Mouse (Mus musculus) embryonic facial prominence, embryonic 10.5 days (tissue): ENCODE results near the gene Timm23. TPM values are rescaled to one million over a fixed set of nuclear protein-coding genes. Genes with fewer than 3 reads are reported as not detected.
A peak's percentile ranks its signal among the peaks of the same experiment; 100 is the strongest.
"Not testable (repeated sequence)": the region's sequence is repeated elsewhere in the genome, so short reads cannot be mapped to it uniquely, and the experiment has no call there.

ENCODE experiments used
- DNase-seq: peaks from one replicate; pipeline ENCODE4 v3.0.0-alpha.2; 2017; ENCODE audit warnings: low spot score
- H3K27ac ChIP-seq: fragments of 300-500 bp; sonication (generic); replicated peaks from 2 replicates; pipeline ENCODE4 v1.5.1; 2016; ENCODE audit warnings: mild to moderate bottlenecking
- H3K27me3 ChIP-seq: fragments of 300-500 bp; sonication (generic); replicated peaks from 2 replicates; pipeline ENCODE4 v1.6.1; 2016; ENCODE audit warnings: low read depth, mild to moderate bottlenecking; ENCODE audit not compliant: poor library complexity, severe bottlenecking
- H3K36me3 ChIP-seq: fragments of 300-500 bp; sonication (generic); replicated peaks from 2 replicates; pipeline ENCODE4 v1.6.1; 2016; ENCODE audit warnings: mild to moderate bottlenecking, moderate library complexity
- H3K4me1 ChIP-seq: fragments of 300-500 bp; sonication (generic); 2 replicates; pipeline ENCODE4 v1.6.1; 2016
- H3K4me3 ChIP-seq: fragments of 300-500 bp; sonication (generic); 2 replicates; pipeline ENCODE4 v1.5.1; 2016; ENCODE audit warnings: mild to moderate bottlenecking, moderate library complexity
- H3K9me3 ChIP-seq: fragments of 300-500 bp; sonication (generic); 2 replicates; pipeline ENCODE4 v1.6.1; 2016; ENCODE audit warnings: mild to moderate bottlenecking
- WGBS: fragments of 180-500 bp; shearing (Covaris S2); methylation state at CpG from one replicate; pipeline ENCODE4 v1.1.7; 2016; 5-methylcytosine and 5-hydroxymethylcytosine counted together
- polyA plus RNA-seq: library from polyadenylated mRNA; unstranded; fragments of >200 nt; fragmentation: Nextera tagmentation; extraction: Ambion mirVana; gene quantifications from 2 replicates; pipeline ENCODE4 v1.2.1, GENCODE M21; 2016

Gene Timm23
- polyA plus RNA-seq, 1 experiment from 2014 or later, result 355 TPM

DNA sequence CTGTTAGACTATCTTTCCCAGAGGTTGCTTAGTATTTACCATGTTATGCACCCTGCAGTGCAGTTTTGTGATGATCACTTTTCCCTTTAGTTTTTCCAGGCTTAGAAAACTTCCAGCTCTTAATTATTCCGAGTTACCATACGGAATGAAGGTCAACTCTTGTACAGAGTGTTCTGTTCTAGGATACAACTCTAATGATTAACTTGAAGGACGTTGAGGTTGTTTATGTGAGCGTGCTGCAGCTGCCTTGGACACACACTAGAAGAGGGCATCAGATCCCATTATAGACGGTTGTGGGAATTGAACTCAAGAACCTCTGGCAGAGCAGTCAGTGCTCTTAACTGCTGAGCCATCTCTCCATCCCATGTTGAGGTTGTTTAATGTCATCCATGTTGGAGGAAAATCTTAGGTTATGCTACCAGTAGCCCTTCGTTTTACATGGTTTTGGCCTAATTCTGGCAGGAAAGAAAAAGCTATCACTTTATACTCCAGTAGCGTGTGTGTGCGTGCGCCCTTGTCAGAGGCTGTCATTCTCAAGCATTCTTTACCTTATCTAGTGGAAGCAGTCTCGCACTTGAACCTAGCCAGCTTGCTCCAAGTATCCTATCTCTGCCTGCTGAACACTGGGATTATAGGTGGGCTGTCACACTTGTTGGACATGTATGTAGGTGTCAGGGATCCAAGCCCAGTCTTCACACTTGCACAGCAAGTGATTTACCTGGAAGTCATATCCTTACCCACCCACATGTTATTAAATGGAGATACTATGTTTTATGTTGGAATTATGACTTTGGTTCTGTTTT lies 22.1 kb downstream of the Timm23 start:
- no peaks in the 10 kb centered on the region for H3K27me3 ChIP-seq
- WGBS, result 93% methylated on average over 10 of the region's 10 CpGs
- H3K9me3 ChIP-seq, result no peaks in the 10 kb centered on the region
- no peak overlapping the region for H3K27ac ChIP-seq
- no peak for DNase-seq
- no peaks in the 10 kb centered on the region for H3K4me1 ChIP-seq
- no peak overlapping the region for H3K4me3 ChIP-seq
- peaks cover 72% of the 10 kb centered on the region for H3K36me3 ChIP-seq

- H3K9me3 ChIP-seq, H3K4me1 ChIP-seq, DNase-seq, H3K27me3 ChIP-seq, H3K27ac ChIP-seq, H3K4me3 ChIP-seq: not testable (repeated sequence)
- peaks cover 69% of the 10 kb centered on the region for H3K36me3 ChIP-seq
- 86% methylated on average over 5 of the region's 5 CpGs for WGBS
Measured at GRCm38 (mm10) chr14:32176590-32176989, 25.1 kb downstream of the Timm23 start.

DNA sequence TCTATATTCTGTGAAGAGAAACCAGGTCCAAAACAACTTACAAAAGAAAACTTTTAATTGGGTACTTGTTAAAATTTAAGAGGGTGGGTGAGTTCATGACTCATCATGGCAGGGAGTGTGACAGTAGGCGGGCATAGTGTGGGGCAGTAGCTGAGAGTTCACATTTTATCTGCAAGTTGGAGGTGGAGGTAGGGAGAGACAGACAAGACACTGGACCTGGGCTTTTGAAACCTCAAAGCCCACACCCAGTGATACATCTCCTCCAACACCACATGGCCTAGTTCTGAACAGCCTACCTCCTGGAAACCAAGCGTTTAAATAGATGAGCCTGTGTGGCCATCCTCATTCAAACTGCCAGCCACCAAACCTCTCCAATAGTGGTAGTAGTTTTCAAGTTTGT lies 26.4 kb downstream of the Timm23 start:
- H3K27me3 ChIP-seq, result no peaks in the 10 kb centered on the region
- no peaks in the 10 kb centered on the region for H3K9me3 ChIP-seq
- WGBS, result 90% methylated on average over 2 of the region's 2 CpGs
- no peak overlapping the region for H3K4me3 ChIP-seq
- H3K4me1 ChIP-seq, result no peaks in the 10 kb centered on the region
- no peak for DNase-seq
- H3K36me3 ChIP-seq, result peaks cover 63% of the 10 kb centered on the region
- H3K27ac ChIP-seq, result no peak overlapping the region

DNA sequence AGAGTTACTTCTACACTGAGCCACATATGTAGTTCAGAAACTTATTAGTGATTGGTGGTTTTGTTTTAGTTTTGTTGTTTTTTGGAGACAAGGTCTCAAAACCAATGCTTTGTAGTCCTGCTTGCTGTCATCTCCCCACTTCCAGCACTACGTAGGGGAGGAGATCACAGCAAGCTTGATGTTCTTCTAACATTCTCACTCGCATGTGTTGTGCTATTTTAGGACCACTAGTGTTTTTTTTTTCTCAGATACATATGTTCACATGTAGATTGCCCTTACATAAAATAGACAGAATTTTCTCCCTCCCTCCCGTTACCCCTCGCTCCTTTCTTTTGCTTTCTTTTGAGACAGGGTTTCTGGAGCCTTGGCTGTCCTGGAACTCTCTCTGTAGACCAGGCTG lies 31.6 kb downstream of the Timm23 start:
- WGBS, result 89% methylated on average over 4 of the region's 4 CpGs

GRCm38 (mm10) chr14:32168653-32169231 lies 33.0 kb downstream of the Timm23 start:
- H3K4me1 ChIP-seq, result peaks cover 19% of the 10 kb centered on the region
- WGBS, result 81% methylated on average over 3 of the region's 3 CpGs
- DNase-seq, result no peak
- no peaks in the 10 kb centered on the region for H3K9me3 ChIP-seq
- no peak overlapping the region for H3K4me3 ChIP-seq
- no peak overlapping the region; the same call in 1 of the 2 replicates for H3K27ac ChIP-seq
- no peaks in the 10 kb centered on the region for H3K27me3 ChIP-seq
- peaks cover 25% of the 10 kb centered on the region for H3K36me3 ChIP-seq

More for the DNA sequence above, 31.6 kb downstream of the Timm23 start:
- no peaks in the 10 kb centered on the region for H3K9me3 ChIP-seq
- no peak for DNase-seq
- no peak overlapping the region for H3K4me3 ChIP-seq
- H3K4me1 ChIP-seq, result peaks cover 9% of the 10 kb centered on the region
- H3K27ac ChIP-seq, result no peak overlapping the region
- H3K27me3 ChIP-seq, result no peaks in the 10 kb centered on the region
- peaks cover 38% of the 10 kb centered on the region for H3K36me3 ChIP-seq

DNA sequence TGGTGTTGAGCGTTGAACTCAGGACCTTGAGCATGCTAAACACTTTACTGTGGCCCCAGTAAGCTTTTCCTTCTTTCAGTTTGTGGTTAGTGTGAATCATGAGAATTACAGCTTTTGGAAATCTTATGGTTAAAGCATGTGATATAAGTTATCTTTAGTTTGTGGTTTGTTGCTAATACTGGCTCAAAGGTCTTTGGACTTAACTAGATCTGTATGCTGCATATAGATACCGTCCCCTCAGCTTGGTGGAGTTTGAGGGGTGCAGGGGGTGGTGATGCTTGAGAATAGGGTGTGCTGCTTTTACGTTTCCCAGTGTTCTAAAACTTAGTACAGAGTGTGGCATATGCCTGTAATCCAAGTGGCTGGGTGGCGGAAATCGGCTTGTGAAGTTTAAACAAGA lies 34.4 kb downstream of the Timm23 start:
- 91% methylated on average over 5 of the region's 5 CpGs for WGBS
- H3K27ac ChIP-seq, result no peak overlapping the region
- peaks cover 19% of the 10 kb centered on the region for H3K4me1 ChIP-seq
- H3K27me3 ChIP-seq, result no peaks in the 10 kb centered on the region
- 0 out of 2 replicates have a peak overlapping the region, but pooled peaks have one; percentile 70 for H3K4me3 ChIP-seq
- no peak for DNase-seq
- no peaks in the 10 kb centered on the region for H3K9me3 ChIP-seq
- peaks cover 13% of the 10 kb centered on the region for H3K36me3 ChIP-seq

GRCm38 (mm10) chr14:32166840-32167239 lies 34.9 kb downstream of the Timm23 start:
- Histone ChIP-seq H3K27ac (no peak overlapping the region), H3K4me3 (peak overlapping the region; percentile 70; the same call in 1 of the 2 replicates)
- DNase-seq, result no peak

GRCm38 (mm10) chr14:32166062-32166441 lies 35.6 kb downstream of the Timm23 start:
- Histone ChIP-seq H3K9me3 (no peaks in the 10 kb centered on the region), H3K27me3 (no peaks in the 10 kb centered on the region), H3K4me1 (peaks cover 25% of the 10 kb centered on the region), H3K27ac (no peak overlapping the region), H3K4me3 (peak overlapping the region; percentile 70), H3K36me3 (peaks cover 3% of the 10 kb centered on the region)
- WGBS, result 70% methylated on average over 2 of the region's 2 CpGs
- DNase-seq, result no peak

More at GRCm38 (mm10) chr14:32166840-32167239, 34.9 kb downstream of the Timm23 start:
- 89% methylated on average over 1 of the region's 1 CpGs for WGBS
- H3K36me3 ChIP-seq, result peaks cover 9% of the 10 kb centered on the region
- H3K9me3 ChIP-seq, result no peaks in the 10 kb centered on the region
- peaks cover 19% of the 10 kb centered on the region for H3K4me1 ChIP-seq
- H3K27me3 ChIP-seq, result no peaks in the 10 kb centered on the region

DNA sequence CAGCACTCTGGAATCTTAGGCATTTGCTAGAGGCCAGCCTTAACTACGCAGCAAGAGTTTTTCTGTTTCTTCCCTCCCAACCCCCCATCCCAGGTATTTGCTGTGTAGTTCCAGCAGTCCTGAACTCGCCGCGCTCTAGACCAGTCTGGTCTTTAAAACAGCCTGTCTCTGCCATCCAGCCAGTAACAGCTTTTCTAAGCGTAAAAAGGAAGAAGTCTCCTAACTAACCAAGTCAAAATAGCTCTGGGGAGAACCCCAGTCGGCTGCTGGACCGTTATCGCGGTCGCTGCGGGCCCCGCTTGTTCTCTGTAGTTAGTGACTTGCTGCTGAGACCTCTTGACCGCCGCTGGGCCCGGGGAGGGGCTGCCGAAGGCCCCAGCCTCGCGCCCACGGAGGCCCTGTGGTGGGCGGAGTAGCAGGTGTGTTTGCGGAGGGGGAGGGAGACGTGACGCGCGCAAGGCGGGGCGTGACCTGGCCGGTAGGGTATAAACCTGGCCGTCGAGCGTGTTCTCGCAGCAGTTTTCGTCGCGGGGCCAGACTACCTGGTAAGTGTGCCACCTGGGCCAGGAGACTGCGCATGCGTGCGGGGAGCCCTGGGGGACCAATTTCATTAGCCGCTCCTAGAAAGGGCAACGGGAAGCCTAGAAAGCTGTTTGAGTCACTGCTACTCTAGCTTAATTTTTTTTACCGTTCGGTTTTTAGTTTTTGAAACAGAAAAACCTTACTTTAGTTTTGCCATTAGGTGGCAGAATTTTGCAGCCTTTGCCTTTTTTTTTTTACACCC lies 36.2 kb downstream of the Timm23 start:
- Histone ChIP-seq H3K4me1 (peaks cover 30% of the 10 kb centered on the region), H3K9me3 (no peaks in the 10 kb centered on the region), H3K4me3 (peak overlapping the region; percentile 70), H3K36me3 (no peaks in the 10 kb centered on the region), H3K27ac (peak overlapping the region; percentile 84), H3K27me3 (no peaks in the 10 kb centered on the region)
- peak; percentile 86 for DNase-seq
- under 1% methylated on average over 42 of the region's 42 CpGs for WGBS

- Histone ChIP-seq H3K36me3 (no peaks in the 10 kb centered on the region), H3K27me3 (no peaks in the 10 kb centered on the region), H3K27ac (no peak overlapping the region), H3K4me3 (no peak overlapping the region), H3K4me1 (peaks cover 34% of the 10 kb centered on the region), H3K9me3 (no peaks in the 10 kb centered on the region)
- WGBS, result 82% methylated on average over 8 of the region's 8 CpGs
- DNase-seq, result no peak
Measured at GRCm38 (mm10) chr14:32164173-32165051, 37.3 kb downstream of the Timm23 start.

GRCm38 (mm10) chr14:32163203-32163888 lies 38.4 kb downstream of the Timm23 start:
- no peaks in the 10 kb centered on the region for H3K27me3 ChIP-seq
- H3K27ac ChIP-seq, result no peak overlapping the region
- 92% methylated on average over 11 of the region's 11 CpGs for WGBS
- no peak overlapping the region for H3K4me3 ChIP-seq
- no peaks in the 10 kb centered on the region for H3K36me3 ChIP-seq
- peaks cover 39% of the 10 kb centered on the region for H3K4me1 ChIP-seq
- no peak for DNase-seq
- H3K9me3 ChIP-seq, result no peaks in the 10 kb centered on the region
